8 mouse cellular contexts compared by ENCODE assay signal in genomic region chr11:31550747-31551613, GRCm38 (mm10).
A peak's percentile ranks its signal among the peaks of the same experiment; 100 is the strongest.
DNase-seq lines count a peak whose midpoint lies in the region; ATAC-seq and TF ChIP-seq lines count a peak whose summit lies in the region.

No protein-coding gene starts in this region.

- DNase-seq in hindbrain, embryonic 11.5 days (ENCODE audit: low spot score) = no peak
- peak; percentile 68 to 76 for DNase-seq in heart, postnatal 14 days
- peak; percentile 48 for DNase-seq in lung, postnatal 0 days (ENCODE audit: low spot score)
- no peak for DNase-seq in T-cell, adult 2 months (ENCODE audit: low spot score)
- no peak for DNase-seq in ovary, postnatal 14 days (ENCODE audit: low spot score)
- no peak for DNase-seq in layer of hippocampus, postnatal 14 days (ENCODE audit: low spot score in 2 of 2)

- TF ChIP-seq CTCF in lung, postnatal 0 days (IDR thresholded peaks at IDR 0.05) = no peak

- no peak overlapping the region for H3K27ac ChIP-seq in hindbrain, embryonic 15.5 days (replicated peaks)
- H3K27ac ChIP-seq in hindbrain, embryonic 11.5 days (ENCODE audit: low read depth, low read length) = no peak overlapping the region
- H3K27ac ChIP-seq in embryonic facial prominence, embryonic 15.5 days (replicated peaks) = 0 out of 2 replicates have a peak overlapping the region, but pooled peaks have one; percentile 22
- H3K27ac ChIP-seq in lung, postnatal 0 days (ENCODE audit: low read length) = no peak overlapping the region

- H3K4me2 ChIP-seq in hindbrain, embryonic 15.5 days = no peak overlapping the region
- H3K4me2 ChIP-seq in hindbrain, embryonic 11.5 days (replicated peaks; ENCODE audit: low read depth, low read length) = no peak overlapping the region
- H3K4me2 ChIP-seq in embryonic facial prominence, embryonic 15.5 days (replicated peaks) = no peak overlapping the region
- no peak overlapping the region for H3K4me2 ChIP-seq in lung, postnatal 0 days (replicated peaks; ENCODE audit: low read depth, low read length)

- no peak overlapping the region for H3K4me3 ChIP-seq in hindbrain, embryonic 15.5 days
- no peak overlapping the region for H3K4me3 ChIP-seq in hindbrain, embryonic 11.5 days (ENCODE audit: low read depth, low read length)
- H3K4me3 ChIP-seq in embryonic facial prominence, embryonic 15.5 days (replicated peaks) = no peak overlapping the region
- H3K4me3 ChIP-seq in lung, postnatal 0 days (ENCODE audit: low read depth, low read length) = no peak overlapping the region

- ATAC-seq in hindbrain, embryonic 15.5 days (ENCODE audit: low FRiP score, low read depth) = 0 out of 2 replicates have a peak, but pooled peaks have one; percentile 6
- no peak for ATAC-seq in hindbrain, embryonic 11.5 days (ENCODE audit: low FRiP score)
- peak; percentile 47; the same call in 1 of the 2 replicates for ATAC-seq in embryonic facial prominence, embryonic 15.5 days (ENCODE audit: insufficient number of reproducible peaks, low FRiP score, low TSS enrichment, low read depth)
- ATAC-seq in lung, postnatal 0 days = peak; percentile 89

- intact Hi-C loops in heart, postnatal 14 days (cut with DNase I) = loop anchor here (5.0 kb wide), 1 partner anchor 51 kb away; no protein-coding TSS in a partner anchor

- 0 out of 2 replicates have a peak, but pooled peaks have one; percentile 11 for TF ChIP-seq EP300 in lung, postnatal 0 days (IDR thresholded peaks at IDR 0.05)

- 53% methylated on average over 6 of the region's 6 CpGs for WGBS in hindbrain, embryonic 15.5 days
- WGBS in hindbrain, embryonic 11.5 days = 66% methylated on average over 6 of the region's 6 CpGs
- 50% methylated on average over 6 of the region's 6 CpGs for WGBS in embryonic facial prominence, embryonic 15.5 days
- WGBS in lung, postnatal 0 days = 37% methylated on average over 6 of the region's 6 CpGs

- no peaks in the 10 kb centered on the region for H3K36me3 ChIP-seq in hindbrain, embryonic 15.5 days
- no peaks in the 10 kb centered on the region for H3K36me3 ChIP-seq in hindbrain, embryonic 11.5 days (ENCODE audit: control insufficient read depth, insufficient read depth, low read length)
- no peaks in the 10 kb centered on the region for H3K36me3 ChIP-seq in embryonic facial prominence, embryonic 15.5 days
- H3K36me3 ChIP-seq in lung, postnatal 0 days (ENCODE audit: insufficient read depth, low read length) = no peaks in the 10 kb centered on the region

- H3K4me1 ChIP-seq in hindbrain, embryonic 15.5 days (replicated peaks) = no peaks in the 10 kb centered on the region
- H3K4me1 ChIP-seq in hindbrain, embryonic 11.5 days (replicated peaks; ENCODE audit: control insufficient read depth, insufficient read depth, low read length) = no peaks in the 10 kb centered on the region
- no peaks in the 10 kb centered on the region for H3K4me1 ChIP-seq in embryonic facial prominence, embryonic 15.5 days
- no peaks in the 10 kb centered on the region for H3K4me1 ChIP-seq in lung, postnatal 0 days (ENCODE audit: insufficient read depth, low read depth, low read length)

- no peak overlapping the region for H3K9ac ChIP-seq in hindbrain, embryonic 15.5 days
- no peak overlapping the region for H3K9ac ChIP-seq in hindbrain, embryonic 11.5 days (ENCODE audit: low read depth, low read length)
- H3K9ac ChIP-seq in embryonic facial prominence, embryonic 15.5 days = no peak overlapping the region
- no peak overlapping the region for H3K9ac ChIP-seq in lung, postnatal 0 days (replicated peaks; ENCODE audit: low read depth)

- H3K27me3 ChIP-seq in hindbrain, embryonic 15.5 days = no peaks in the 10 kb centered on the region
- no peaks in the 10 kb centered on the region for H3K27me3 ChIP-seq in hindbrain, embryonic 11.5 days (ENCODE audit: control insufficient read depth, insufficient read depth, low read length)
- no peaks in the 10 kb centered on the region for H3K27me3 ChIP-seq in embryonic facial prominence, embryonic 15.5 days
- H3K27me3 ChIP-seq in lung, postnatal 0 days (replicated peaks; ENCODE audit: insufficient read depth, low read length) = no peaks in the 10 kb centered on the region

- H3K9me3 ChIP-seq in hindbrain, embryonic 15.5 days = no peaks in the 10 kb centered on the region
- H3K9me3 ChIP-seq in hindbrain, embryonic 11.5 days (ENCODE audit: control insufficient read depth, low read length) = no peaks in the 10 kb centered on the region
- H3K9me3 ChIP-seq in embryonic facial prominence, embryonic 15.5 days (replicated peaks) = no peaks in the 10 kb centered on the region
- no peaks in the 10 kb centered on the region for H3K9me3 ChIP-seq in lung, postnatal 0 days (ENCODE audit: low read length)

Comparison
In these comparisons a context has a peak if more than half of its experiments do, and no peak if none do; other contexts are left out.
1. DNase-seq: peak in heart, postnatal 14 days (2 of 2) and lung, postnatal 0 days (single experiment); none in hindbrain, embryonic 11.5 days (single experiment), T-cell, adult 2 months (single experiment), ovary, postnatal 14 days (single experiment) and layer of hippocampus, postnatal 14 days (0 of 2).